Mouse (Mus musculus): Measurements from ENCODE around the gene Heatr5b. TPM values are rescaled to one million over a fixed set of nuclear protein-coding genes. Genes with fewer than 3 reads are reported as not detected.
"Not testable (repeated sequence)": the region's sequence is repeated elsewhere in the genome, so short reads cannot be mapped to it uniquely, and the experiment has no call there.

The Heatr5b gene
- 20.3 and 21.0 TPM in 2 replicates for total RNA-seq (2014; fragmentation: Nextera tagmentation)
- 16.0 and 19.7 TPM in 2 replicates for total RNA-seq (2017)

DNA sequence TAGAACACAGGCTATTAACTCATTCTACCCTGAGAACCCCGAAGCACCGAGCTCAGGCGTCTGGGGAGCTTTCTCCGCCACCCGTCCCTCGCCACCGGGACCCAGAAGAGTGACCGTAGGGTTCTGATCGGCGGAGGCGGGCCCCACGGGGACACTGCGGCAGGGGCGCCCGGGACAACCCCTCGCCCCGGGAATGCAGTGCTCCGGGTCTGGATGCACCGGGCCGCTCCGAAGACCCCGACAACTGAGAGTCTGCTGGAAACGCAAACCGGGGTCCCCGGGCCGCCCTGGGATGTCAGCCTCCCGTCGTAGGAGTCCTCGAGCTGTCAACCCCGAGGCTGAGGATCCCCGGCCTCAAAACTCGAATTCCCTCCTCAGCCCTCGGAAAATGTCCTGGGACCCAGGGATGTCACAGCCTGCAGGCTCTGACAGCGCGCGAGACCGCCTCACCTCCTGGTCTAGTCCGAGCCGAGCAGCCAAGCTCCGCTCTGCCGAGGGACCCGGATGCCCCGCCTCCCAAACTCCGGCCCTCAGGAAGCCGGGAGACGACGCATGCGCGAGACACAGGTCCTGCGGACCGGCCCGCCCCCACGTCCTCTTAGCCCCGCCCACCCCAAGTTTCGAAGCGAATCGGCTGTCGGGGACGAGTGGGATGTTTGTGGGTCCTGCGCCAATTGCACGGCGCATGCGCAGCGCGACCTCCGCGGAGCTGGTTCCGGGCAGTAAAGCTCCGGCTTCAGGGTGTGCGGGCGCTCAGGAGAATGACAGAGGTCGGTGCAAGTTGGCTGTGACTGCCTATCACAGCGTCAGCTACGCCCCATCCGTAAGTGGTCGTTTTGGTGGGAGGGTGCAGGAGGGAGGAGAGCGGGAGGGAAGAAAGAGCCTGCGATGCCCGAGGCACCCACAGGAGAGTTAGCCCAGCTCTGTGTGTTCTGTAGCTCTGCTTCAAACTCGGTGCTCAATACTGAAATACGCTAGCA lies at the start of gene Heatr5b, which contains the start of gene Gpatch11:
TSS of gene Heatr5b (minus strand) at position 509 of the 980 bp plus-strand sequence.
TSS of gene Gpatch11 (plus strand) at position 712 of the 980 bp plus-strand sequence.
- ATAC-seq (replicated peaks; ENCODE audit: poor library complexity, severe bottlenecking) = peak; percentile 87

DNA sequence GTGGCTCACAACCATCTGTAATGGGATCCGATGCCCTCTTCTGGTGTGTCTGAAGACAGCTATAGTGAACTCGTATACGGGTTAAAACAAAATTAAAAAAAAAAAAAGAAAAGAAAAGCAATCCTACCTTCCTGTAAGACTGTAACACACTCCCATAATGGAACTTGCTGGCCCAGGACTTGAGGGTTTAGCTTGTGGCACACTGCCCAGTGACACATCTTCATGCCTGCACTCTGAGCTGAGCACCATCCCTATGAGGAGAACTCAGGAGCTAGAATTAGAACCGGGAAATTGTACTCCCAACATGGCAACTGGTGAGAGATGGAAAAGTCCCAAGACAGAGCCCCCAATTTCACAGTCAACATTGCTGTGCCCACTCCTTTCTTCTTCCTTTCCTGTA lies 48.1 kb upstream of the Heatr5b start:
- no peak for ATAC-seq (replicated peaks; ENCODE audit: poor library complexity, severe bottlenecking)

DNA sequence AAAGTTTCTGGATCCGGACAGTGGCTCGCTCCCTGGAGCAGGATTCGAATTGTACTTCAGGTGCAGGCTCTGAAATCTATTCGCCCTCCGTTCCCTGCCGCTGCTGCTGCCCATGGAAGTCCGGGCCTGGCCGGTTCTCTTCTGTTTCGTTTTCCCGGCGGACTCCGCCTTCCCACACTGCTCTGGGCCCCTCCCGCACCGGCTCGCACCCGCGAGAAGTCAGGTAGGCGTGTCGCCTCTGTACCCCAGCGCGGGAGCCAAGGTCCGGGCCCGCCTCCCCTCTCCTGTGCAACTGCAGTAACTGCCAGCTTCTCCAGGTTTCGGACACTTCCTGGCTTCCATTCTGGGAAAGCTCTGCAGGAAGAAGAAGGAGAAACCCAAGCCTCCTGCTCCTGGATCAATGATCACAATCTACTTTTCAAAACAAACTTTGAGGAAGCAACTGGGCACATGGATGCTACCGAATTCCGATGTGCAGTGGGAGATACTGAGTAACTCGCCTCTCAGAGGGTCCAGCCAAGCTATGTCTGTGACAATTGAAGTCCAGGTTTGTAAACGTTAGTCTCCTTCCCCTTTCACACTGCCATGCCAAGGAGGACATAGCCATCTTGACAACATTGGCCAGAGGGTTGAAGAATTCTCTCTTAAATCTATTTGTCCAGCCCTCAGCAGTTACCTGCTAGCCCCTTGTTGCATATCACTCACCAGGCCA lies 47.4 kb upstream of the Heatr5b start, which contains the start of gene Eif2ak2:
TSS of gene Eif2ak2 (minus strand) at position 173 of the 712 bp plus-strand sequence.
- peak; percentile 97 for ATAC-seq (replicated peaks; ENCODE audit: poor library complexity, severe bottlenecking)

DNA sequence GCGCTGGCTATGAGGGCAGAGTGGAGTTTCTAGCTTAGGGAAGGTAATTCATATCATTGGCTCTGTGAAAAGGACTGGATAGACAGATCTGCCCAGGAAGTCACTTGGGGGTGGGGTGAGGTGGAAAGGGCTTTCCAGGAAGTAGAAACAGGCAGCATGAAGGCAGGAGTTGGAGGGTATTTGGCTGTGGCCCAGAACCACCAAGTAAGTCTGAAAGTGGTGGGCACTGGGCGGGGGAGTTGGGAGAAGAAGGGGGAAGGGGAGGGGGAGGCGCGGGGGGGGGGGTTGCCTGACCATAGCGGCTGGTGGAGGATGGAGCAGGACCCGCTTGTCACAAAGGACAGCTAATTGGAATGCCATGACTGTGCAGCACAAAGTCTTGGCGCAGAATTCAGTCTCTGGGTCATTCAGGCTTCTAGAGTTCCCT lies 46.7 kb upstream of the Heatr5b start:
- ATAC-seq (replicated peaks; ENCODE audit: poor library complexity, severe bottlenecking) = peak; percentile 56

DNA sequence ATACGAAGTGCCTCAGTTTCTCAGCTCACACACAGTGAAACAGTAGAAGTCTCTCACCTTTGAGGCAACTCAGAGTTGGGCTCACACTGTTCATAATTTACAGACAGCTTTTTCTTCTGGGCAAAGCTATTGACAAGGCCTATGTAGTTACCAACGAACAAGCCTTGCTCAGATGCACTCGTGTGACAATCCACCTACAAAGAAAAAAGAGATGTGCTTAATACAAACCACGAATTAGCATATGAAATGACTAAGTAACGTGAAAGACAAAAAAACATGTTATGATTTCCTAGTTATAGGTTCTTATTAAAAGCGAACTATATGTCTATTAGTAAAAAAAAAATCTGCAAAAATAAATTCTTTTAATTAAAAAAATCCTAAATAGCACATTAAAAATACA lies 38.7 kb upstream of the Heatr5b start:
- no peak for ATAC-seq (replicated peaks; ENCODE audit: poor library complexity, severe bottlenecking)

DNA sequence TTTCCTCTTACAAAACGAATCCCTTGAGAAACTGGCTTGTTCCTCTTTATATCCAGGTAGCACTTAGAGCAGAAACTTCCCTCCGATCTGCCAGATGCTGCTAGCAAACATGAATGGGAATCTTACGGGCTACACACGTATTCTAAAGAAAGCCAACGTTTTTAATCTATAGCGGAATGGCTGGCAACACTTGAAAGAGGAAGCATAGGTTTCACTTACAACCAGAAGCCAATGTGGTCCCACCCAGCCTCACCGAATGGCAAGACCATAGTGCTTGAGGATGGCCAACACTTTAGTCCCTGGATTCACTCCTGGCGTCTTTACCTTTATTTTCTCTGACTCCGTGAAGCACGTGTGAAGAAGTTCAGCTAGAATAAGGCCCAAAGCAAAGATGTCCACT lies 21.1 kb upstream of the Heatr5b start:
- ATAC-seq (replicated peaks; ENCODE audit: poor library complexity, severe bottlenecking) = peak; percentile 71

DNA sequence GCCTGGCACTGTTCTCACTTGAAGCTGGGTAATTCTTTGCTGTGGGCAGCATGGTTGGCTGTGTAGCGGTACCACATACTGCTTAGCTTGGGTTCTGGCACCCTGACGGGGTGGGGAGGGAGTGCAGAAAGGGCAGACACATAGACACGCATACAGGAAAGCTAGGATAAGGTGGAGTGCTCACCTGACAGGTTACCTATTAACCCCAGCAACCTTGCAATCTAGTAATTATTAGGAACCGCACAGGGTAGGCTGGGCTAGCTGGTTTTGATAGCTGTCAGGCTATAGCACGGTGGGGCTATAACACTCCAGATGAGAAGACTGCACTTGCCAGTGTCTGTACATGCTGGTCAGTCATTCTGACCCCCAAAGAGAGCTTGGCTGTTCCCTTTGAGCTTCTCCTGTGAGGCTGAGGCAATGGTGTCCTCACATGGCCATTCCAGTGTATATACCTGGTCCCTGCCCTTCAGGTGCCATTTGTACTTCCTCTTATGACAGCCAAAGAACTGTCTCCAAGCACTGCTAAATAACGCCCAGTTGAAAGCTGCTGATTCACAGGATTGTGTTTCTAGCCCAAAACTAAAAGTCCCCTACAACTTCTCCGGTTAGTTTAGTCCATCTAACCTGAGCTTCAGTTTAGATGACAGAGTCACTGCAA lies 7.2 kb upstream of the Heatr5b start:
- no peak for ATAC-seq (replicated peaks; ENCODE audit: poor library complexity, severe bottlenecking)

DNA sequence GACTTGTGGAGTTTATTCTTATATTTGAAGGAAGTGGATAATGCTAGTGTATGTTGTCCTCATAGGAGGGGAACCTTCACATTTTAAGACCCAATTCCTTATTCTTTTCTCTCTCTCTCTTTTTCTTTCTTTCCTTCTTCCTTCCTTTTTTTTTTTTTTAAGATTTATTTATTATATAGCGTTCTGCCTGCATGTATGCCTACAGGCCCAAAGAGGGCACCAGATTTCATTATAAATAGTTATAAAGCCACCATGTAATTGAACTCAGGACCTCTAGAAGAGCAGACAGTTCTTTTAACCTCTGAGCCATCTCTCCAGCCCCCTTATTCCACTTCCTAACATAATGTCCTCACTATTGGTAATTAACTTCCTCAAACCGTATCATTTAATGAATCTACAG lies 892 bp upstream of the Heatr5b start:
- ATAC-seq (replicated peaks; ENCODE audit: poor library complexity, severe bottlenecking) = peak; percentile 8; the same call in 1 of the 2 replicates

DNA sequence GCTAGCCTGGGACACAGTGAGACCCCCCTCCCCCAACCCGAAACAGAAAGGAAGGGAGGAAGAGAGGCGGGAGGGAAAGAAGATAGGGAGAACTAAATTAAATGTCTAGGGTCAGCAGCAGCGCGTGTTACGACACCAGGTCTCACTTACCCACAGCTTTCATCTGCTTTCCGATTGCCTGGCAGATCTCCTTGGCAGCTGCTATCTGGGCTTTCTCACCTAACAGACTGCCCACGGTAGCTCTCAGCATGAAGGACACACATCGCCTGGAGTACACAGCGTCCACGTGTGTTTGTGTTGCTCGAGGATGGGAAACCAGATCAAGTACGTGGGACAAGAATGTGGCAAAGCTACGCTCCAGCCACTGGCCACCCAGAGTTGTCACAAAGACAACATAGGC lies 10.8 kb downstream of the Heatr5b start:
- no peak for ATAC-seq (replicated peaks; ENCODE audit: poor library complexity, severe bottlenecking)

DNA sequence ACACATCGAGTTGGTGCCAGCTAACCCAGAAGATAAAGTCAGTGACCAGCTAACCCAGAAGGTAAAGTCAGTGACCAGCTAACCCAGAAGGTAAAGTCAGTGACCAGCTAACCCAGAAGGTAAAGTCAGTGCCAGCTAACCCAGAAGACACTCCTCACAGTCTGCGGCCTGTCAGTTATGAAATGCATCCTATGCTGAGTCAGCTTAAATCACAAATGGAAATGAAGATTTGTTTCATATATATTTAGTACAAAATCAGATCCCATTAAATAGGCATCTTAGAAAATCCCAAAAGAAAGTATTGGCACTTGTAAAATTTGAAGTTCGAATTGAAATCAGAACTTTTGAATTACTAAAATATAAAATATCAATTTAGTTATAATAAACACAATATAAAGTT lies 25.6 kb downstream of the Heatr5b start:
- no peak for ATAC-seq (replicated peaks; ENCODE audit: poor library complexity, severe bottlenecking)

DNA sequence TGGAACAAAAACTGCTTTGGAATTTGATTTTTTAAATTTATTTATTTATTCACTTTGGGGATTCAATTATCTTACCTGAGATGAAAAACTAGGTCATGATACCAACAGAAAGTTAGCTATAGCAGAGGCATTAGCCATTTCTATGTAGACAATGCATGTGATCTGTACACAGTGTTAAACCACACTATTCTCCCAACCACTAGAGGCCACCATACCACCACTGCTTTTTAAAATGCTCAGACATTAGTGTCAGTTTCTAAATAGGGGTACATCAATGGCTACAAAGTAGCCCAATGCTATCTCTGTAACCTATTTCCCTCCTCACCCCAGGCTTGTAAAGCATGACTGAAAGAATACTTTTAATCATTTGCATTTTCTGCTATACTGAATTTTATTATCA lies 26.1 kb downstream of the Heatr5b start:
- ATAC-seq (replicated peaks; ENCODE audit: poor library complexity, severe bottlenecking) = 0 out of 2 replicates have a peak, but pooled peaks have one; percentile 42

DNA sequence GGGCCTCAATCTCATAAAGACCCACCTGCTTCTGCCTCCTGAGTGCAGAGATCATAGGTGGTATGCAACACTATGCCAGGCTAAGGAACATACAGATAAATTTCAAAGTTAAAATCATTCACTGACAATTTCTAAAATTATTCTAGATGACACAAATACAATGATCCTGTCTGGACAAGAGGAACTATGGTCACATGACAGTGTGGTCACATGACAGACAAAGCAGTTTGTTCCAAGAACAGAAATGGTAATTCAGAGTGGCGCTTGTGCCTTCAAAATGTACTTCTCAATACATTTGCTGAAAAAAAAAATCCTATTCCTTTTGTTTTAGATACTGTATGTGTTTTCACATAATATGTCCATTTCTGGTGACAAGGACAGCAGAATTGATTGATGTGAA lies 37.9 kb downstream of the Heatr5b start:
- no peak for ATAC-seq (replicated peaks; ENCODE audit: poor library complexity, severe bottlenecking)

DNA sequence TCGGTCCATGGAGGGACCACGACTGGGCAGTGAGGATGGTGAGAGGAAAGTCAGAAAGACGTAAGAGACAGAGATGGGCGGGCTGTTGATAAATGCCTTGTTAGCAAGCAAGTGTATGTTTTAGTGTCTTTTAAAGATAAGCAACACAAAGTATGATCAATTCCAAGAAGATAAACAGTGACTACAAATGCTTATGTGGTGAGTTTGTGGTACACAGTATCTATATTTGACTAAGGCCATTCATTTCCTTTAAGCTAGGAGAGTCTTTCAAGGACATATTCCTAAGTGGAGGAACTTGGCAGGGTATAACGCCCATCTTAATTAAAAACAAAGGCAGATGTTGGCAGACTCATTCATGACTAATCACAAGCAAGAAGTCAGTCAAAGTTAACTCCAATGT lies 40.8 kb downstream of the Heatr5b start:
- ATAC-seq (replicated peaks; ENCODE audit: poor library complexity, severe bottlenecking) = no peak

DNA sequence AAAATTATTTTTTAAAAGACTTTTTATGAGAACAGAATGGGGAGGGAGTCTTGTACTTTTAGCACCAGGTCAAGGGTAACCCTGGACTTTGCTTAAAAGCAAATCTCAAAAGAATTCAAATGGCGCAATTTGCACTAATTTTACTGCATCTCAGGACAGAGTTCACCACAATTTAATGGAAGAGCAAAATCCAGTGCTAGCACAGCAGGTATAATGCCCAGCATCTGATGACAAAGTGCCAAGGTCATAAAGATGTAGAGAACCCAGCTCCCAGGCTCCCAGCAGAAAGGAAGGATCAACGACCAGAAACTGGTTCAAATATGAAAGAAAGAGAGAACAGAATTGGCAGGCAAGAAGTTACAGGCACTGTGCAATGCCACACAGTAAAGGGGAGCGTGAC lies 43.0 kb downstream of the Heatr5b start:
- no peak for ATAC-seq (replicated peaks; ENCODE audit: poor library complexity, severe bottlenecking)

DNA sequence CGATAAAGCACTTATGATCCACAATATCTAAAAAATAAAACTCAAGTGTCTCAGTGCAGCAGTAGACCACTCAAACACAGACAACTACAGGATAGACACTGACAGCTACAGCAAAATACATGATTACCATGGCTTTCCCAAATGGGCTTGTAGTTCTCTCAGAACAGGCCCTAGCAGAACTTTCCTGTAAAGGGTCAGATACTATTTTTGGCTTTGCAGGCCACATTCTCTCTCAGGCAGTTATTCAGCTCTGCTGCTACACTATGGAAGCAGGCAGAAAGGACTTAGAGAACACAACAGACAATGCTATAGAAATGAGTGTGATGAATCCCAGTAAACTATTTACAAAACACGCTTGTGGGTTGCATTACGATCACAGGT lies 43.5 kb downstream of the Heatr5b start:
- no peak for ATAC-seq (replicated peaks; ENCODE audit: poor library complexity, severe bottlenecking)

DNA sequence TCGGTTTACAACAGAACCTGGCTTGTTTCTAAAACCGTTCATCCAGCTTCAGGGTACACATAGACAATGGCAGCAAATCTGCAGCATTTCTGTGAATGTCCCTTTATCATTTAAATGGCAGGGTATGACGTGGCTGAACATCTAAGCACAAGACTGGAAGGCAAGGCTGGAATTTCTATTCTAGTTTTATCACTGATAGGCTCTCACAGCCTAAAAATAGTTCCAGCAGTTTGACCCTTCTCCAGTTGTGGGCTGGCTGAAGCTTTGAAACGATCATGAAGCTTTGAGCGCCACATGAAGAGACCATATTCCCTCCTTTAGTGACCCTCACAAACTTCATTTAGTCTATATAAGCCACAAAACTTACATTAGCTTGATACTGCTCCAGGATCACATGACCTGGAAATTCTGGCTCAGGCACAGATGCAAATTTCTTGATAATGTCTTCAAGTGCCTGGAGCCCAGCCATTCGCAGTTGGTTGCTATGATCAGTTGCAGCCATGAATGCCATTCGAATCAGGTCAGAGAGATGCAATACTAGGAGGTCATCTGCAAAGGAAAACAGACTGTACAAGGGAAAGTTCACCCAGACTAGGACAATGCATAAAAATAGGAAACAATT lies 44.0 kb downstream of the Heatr5b start:
- no peak for ATAC-seq (replicated peaks; ENCODE audit: poor library complexity, severe bottlenecking)

DNA sequence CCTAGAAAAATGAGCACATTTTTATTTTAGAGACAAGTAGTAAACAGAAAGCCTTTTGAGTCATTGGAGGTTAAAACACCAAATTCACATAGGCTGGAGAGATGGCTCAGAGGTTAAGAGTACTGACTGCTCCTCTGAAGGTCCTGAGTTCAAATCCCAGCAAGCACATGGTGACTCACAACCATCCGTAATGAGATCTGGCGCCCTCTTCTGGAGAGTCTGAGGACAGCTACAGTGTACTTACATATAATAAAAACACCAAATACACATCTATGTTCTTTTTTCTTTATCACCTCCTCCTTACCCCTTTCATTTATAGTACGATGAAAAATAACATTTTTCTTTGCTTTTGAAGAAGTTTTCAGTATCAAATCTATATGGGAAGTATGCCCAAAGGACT lies 46.9 kb downstream of the Heatr5b start:
- not testable (repeated sequence) for ATAC-seq (replicated peaks; ENCODE audit: poor library complexity, severe bottlenecking)

DNA sequence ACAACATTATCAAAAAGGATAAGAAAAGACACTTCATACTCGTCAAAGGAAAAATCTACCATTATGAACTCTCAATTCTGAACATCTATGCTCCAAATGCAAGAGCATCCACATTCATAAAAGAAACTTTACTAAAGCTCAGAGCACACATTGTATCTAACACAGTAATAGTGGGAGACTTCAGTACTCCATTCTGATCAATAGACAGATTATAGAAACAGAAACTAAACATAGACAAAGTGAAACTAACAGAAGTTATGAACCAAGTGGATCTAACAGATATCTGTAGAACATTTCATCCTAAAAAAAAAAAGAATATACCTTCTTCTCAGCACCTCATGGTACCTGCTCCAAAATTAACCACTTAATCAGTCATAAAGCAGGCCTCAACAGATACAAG lies 56.4 kb downstream of the Heatr5b start:
- no peak for ATAC-seq (replicated peaks; ENCODE audit: poor library complexity, severe bottlenecking)

DNA sequence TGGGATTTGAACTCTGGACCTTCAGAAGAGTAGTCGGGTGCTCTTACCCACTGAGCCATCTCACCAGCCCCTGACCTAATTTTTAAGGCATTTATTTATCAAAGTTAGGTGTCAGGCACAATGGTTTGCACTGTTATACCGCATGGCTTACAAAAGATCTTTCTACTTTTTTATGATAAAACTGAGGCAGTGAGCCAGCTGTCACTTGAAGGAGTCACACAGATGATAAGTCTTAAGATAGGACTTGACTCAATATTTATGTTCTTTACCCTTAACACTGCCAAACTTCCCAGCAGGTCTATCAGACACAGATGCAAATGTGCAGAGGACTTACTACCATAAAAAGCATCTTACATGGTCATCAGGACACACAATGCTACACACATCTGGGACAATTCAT lies 62.8 kb downstream of the Heatr5b start:
- no peak for ATAC-seq (replicated peaks; ENCODE audit: poor library complexity, severe bottlenecking)

DNA sequence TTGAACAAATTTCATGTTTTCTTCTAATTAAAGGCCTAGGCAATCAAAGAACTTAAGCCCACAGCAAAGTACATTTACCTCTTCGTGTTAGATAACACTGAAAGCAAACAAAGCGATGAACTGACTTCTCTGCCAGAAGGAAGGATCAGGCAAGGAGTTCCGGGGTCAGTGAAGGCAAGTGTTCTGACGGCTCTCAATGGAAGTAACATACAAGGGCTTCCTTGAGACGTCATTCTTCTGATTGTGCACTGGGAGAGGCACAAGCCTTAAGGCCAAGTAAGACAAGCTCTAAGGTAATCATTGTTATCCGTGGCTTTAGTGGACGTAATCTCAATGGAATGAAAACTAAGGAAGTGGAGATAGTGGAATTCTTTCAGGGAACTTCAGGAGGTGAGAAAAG lies 64.2 kb downstream of the Heatr5b start:
- no peak for ATAC-seq (replicated peaks; ENCODE audit: poor library complexity, severe bottlenecking)
